Mouse (Mus musculus) left cerebral cortex, adult 11 months (tissue): ENCODE measurements at regions not wholly inside any gene's neighbourhood (a gene's known extent, or its start where the extent isn't known, plus 50 kb on each side); places are given as distances from the start of the nearest gene placed in this dataset.

Experiments used
- DNase-seq: peaks from one replicate; pipeline ENCODE4 v3.0.0; 2022; ENCODE audit warnings: low spot score

- no peak for DNase-seq
Measured at GRCm38 (mm10) chr13:43967516-43967915, 182.9 kb downstream of the Cd83 start.

- no peak for DNase-seq
Measured at GRCm38 (mm10) chr13:43972906-43973305, 188.3 kb downstream of the Cd83 start.

DNA sequence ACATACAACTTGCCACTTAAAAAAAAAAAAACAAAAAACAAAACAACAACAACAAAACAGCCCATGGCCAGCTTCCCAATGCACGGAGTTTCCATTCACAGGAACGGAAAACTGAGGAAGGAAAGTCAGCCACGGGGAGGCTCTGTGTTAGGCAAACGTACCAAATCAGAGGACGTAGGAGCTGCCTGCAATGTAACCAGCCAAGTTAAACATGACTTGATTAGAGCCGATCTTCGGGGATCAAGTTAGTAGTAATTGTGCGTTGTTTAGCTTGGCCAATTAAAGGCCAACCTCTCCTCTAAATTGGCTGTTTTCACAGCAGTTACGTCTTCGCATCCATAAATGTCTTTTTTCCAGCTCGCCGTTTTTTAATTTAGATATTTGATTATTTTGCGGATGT, 190.7 kb downstream of the Cd83 start:
- no peak for DNase-seq

GRCm38 (mm10) chr13:43975801-43976200, 191.2 kb downstream of the Cd83 start:
- DNase-seq, result no peak

DNA sequence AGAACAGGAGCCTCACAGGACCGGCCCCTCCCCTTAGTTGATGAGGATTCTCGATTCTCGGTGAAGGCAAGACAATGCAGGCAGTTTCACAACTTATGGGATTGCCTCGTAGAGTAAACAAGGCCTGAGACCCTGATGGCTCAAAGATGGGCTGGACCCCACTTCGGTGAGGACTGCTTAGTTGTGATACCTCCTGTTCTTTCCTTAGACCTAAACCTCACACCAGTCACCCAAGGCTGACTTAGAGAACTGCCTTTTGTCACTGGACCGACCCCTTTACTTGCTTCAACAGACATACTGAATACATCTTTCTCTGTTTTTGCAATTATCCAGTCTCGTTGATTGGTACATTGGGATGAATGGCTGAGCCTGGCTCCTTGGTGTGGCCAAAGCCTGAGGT, 192.1 kb downstream of the Cd83 start:
- DNase-seq, result no peak

GRCm38 (mm10) chr13:43987338-43987737, 202.8 kb downstream of the Cd83 start:
- no peak for DNase-seq

DNA sequence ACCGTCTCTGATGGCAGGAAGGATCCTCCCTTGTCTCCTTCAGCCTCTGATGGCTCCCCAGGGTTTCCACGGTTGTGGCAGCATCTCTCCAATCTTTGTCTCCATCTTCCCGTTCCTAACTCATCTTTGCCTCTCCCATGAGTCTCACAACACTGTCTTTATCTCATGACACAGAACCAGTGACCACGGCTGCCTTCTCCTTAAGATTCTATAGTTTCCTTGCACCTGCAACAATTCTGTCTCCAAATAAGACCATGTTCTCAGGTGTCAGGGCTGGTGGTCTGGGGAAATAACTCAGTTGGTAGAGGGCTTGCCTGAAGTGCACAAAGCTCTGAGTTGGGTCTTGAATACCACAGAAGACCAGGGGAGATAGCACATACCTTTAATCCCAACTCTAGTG, 203.8 kb downstream of the Cd83 start:
- DNase-seq, result no peak

- peak; percentile 18 for DNase-seq
Measured at GRCm38 (mm10) chr13:43990281-43991101, 205.9 kb downstream of the Cd83 start.

- DNase-seq, result no peak
Measured at GRCm38 (mm10) chr13:43991774-43992173, 207.2 kb downstream of the Cd83 start.

GRCm38 (mm10) chr13:43992968-43993367, 208.4 kb downstream of the Cd83 start:
- DNase-seq, result no peak

DNA sequence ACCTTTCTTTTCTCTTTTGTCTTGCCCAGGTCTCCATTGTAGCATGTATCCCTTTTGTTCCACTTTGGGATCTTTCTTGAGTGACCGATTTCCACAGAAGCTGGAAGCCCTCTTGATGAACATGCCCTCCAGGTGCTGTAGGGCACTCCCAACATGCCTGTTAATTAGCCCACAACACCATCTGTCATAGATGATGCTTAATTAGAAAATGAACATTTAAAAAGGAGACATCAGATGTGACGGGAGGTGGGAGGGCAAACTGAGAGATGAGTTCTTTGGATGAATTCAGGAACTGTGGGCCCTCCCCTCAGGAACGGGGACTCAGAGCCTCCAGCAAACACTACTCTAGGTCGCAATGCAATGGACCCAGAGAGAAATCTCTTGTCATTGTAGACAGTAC, 209.8 kb downstream of the Cd83 start:
- no peak for DNase-seq

DNA sequence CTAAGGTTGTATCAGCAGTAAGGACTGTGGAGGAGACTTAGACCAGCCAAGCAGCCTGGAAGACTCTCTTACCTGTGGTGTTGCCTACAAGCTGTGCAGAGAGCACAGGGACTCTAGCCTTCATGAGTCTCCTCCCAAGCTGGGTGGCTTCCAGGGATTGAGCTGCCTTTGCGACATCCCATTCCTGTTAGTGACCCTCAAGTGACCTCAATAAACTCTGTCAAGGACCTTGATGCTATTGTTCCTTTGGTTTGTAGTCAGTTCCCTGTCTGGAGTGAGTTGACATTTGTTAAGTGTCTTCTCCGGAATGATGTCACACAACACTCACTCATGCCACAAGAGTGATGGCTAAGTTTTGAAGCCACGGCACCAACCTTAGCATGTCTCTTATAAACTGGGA, 211.0 kb downstream of the Cd83 start:
- no peak for DNase-seq

- DNase-seq, result no peak
Measured at GRCm38 (mm10) chr13:44001861-44002545, 217.4 kb downstream of the Cd83 start.

GRCm38 (mm10) chr13:44012868-44013267, 228.3 kb downstream of the Cd83 start:
- no peak for DNase-seq

DNA sequence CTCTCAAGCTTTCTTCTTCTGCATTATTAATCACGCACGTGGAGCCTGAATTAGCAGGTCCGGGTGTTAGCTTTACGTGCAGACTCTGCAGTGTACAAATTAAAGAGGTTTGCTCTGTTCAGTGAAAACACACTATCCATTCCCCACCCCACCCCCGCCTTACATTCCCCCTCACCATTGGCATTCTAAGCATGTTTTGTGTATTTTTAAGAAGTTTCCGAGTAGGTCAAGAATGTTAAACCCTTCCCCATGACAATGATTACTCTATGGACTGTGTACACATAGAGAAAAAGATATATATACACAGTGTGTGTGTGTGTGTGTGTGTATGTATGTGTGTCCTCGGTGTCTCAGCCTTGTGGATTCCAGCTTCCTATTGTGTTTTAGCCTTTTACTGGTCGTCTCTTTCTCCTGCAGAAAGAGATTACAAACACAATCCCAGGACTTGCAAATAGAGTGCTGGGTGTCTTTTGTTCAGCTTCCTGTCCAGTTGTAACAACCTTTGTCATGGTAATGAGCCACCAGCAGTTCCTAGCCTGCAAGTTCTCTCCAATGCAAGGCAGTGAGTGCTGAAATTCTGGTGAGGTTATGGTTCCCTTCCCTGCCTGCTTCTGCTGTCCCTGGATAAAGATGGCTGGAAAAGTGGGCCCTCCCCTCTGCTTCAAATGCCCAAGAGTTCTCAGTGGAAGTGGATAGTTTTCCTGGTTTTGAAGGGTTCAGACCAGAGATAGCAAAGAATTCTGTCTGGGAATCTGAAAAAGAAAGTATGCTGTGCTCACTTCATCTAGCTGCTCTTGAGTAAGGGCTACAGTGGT, 234.1 kb downstream of the Cd83 start:
- DNase-seq, result no peak

- DNase-seq, result no peak
Measured at GRCm38 (mm10) chr13:44019304-44019583, 234.7 kb downstream of the Cd83 start.

DNA sequence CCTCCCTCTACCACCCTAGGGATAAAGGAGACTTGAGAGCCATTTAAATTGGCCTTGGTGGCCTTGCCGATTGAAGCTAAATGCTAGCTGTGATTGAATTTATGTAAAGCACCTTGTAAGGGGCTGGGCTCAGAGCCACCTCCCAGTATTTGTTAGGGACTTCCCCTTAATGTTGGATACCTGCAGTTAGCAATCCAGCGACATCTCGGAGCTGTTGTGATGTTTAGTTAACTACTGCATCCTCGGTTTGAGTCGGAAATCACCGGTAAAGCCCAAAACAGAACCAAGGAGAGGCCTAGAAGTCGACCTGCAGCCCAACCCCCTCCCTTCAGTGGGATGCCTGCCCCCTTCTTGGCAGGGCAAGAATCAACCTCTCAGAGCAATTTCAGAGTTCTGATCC, 236.3 kb downstream of the Cd83 start:
- DNase-seq, result no peak

- no peak for DNase-seq
Measured at GRCm38 (mm10) chr13:44022106-44022505, 237.5 kb downstream of the Cd83 start.

- DNase-seq, result no peak
Measured at GRCm38 (mm10) chr13:44024612-44025011, 240.0 kb downstream of the Cd83 start.

DNA sequence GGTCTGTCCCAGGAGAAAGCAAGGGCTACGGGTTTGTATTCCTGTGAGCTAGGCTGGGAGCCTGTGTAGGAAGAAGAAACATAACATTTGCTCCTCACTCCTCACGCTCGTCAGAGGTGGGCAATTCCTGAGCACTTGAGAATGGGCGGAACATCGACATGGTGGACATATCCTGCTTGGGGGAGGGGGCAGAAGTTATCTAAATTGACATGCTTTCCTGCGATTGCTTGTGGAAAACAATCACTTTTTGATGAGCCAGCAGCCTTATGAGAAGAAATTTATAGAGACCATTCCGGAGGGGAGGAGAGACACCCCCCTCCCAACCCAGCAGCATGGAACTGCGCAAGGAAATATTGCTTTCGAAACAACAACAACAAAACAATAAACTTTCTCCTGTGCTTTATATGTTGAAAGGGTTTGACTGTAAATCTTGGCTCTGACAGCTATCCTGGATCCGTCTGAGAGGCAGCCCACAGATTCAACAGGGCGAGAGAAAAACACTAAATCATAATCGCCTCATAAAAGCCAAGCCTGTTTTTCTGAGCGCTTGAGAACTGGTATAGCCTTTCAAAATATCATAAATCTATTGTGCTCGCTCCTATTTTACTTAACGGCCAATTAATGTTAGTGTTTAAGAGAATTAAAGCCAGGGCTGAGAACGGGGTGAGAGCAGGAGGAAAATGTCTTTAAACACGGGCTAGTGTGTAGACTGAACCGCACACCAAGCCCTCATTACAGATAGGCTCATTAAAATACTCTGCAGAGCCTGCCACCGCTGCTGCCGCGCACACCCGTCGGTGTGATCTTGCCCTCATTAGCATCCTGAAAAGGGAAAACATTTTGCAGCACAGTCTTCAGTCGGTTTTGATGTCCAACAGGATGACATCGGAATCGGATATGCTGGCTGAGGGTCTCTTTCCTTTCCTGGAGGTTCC, 242.0 kb downstream of the Cd83 start:
- no peak for DNase-seq

- no peak for DNase-seq
Measured at GRCm38 (mm10) chr13:44028081-44028480, 243.5 kb downstream of the Cd83 start.

GRCm38 (mm10) chr13:44030590-44030989, 246.0 kb downstream of the Cd83 start:
- DNase-seq, result no peak
